Mouse (Mus musculus) left cerebral cortex, postnatal 4 days (tissue): ENCODE measurements at regions not wholly inside any gene's neighbourhood (a gene's known extent, or its start where the extent isn't known, plus 50 kb on each side); places are given as distances from the start of the nearest gene placed in this dataset.

Experiments used
- DNase-seq: peaks from one replicate; pipeline ENCODE4 v3.0.0-alpha.2; 2022
- intact Hi-C: fragments of 180-260 bp; cut with DNase I; formaldehyde crosslinking; loops from one replicate; pipeline ENCODE4 v1.15.1; 2025

DNA sequence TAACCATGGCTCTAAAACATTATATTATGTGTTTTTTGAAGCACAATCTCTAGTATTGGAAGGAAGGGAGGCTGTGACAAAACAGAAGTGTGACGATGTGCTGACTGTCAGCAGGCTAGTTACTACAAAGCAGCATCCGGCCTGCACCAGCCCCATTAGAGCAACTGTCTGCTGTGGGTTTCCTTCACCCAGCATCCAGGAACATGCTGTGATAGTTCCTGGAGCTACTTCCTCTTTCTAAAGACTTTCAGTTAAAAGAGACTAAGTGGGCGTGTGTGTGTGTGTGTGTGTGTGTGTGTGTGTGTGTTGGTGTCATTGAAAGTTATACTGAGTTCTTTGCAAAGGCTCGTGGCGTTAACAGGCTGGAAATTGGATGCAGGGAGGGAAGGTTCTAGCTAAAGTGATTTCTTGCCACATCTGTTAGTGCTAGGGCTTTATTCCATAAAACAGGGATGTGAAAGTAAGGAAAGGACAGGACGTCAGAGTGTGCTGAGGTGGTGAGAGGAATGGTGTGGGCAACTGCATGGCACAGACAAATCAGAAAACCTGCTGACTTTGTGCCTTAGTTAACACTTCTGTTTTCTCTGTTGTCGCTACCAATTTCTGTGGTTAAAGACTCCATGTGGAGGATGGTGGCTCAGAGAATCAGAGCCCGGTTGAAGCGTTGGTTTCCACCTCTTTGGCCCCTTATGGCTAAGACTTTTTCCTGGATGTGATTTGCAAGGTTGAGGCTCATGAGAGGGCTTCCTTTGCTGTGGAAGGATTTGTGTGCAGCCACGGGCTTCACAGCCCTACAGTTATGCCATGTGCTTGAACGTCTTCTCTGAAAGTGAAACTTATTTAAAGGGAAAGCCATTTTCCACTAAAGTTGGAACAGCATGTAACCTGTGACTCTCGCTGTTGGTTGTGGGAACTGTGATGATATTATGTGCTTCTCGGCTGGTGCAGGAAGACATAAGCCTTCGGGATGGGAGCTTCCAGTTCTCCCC, 321.0 kb upstream of the Rnaseh2b start:
- no peak for DNase-seq
- intact Hi-C loops: no loop called here

- DNase-seq: no peak
- intact Hi-C loops: no loop called here
These were observed 317.1 kb upstream of the Rnaseh2b start for GRCm38 (mm10) chr14:61975301-61975732.

DNA sequence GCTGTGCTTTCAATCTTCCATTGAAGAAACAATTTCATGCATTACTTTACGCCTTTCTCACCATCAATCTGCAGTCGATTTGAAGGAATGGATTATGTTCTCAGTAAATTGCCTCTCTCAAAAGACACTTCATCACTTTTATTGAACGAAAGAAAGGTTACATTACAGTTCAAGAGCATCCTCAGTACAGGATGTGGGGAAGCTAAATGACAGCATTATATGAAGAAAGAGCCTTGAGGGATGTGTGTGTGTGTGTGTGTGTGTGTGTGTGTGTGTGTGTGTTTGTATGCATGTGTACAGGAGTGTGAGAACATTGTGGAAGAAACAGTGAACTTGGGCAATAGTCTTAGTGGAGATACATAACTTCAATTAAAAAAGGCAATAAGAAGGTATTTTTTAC, 311.8 kb upstream of the Rnaseh2b start:
- no peak for DNase-seq
- intact Hi-C loops: no loop called here

DNA sequence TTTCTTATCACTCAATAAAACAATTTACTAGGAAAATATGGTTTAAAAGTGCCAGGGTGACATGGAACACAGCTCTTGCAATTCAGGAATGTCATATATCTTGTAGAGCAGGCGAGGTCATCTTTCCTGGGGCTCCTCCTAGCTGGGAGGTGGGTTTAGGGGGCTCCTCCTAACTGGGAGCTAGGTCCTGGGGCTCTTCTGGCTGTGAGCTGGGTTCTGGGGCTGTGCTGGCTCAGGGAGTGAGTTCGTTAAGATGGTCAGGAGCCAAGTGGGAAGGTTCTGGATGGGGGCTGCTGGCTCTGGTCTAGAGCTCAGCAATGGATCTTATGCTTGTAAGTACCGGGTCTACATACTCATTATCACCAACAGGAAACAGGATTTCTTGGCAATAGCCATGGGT, 306.8 kb upstream of the Rnaseh2b start:
- DNase-seq: no peak
- intact Hi-C loops: no loop called here

DNA sequence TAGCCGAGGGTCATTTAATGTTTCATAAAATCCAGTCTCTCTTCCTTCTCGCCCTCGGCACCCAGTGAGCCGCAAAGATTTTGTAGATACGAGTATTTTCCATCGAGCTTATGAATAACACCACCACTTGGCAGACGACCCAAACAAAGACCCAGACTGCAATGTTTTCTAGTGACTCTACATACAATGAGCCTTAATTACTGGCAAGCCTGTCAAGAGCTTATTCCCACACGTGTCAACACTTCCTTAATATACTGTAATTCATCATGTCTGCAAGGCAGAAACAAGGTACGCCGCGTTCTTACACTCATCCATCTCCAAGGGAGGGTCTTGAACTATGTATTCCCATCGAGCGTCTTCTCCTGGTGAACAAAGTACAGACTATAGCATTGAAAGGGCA, 306.2 kb upstream of the Rnaseh2b start:
- DNase-seq: no peak
- intact Hi-C loops: no loop called here

DNA sequence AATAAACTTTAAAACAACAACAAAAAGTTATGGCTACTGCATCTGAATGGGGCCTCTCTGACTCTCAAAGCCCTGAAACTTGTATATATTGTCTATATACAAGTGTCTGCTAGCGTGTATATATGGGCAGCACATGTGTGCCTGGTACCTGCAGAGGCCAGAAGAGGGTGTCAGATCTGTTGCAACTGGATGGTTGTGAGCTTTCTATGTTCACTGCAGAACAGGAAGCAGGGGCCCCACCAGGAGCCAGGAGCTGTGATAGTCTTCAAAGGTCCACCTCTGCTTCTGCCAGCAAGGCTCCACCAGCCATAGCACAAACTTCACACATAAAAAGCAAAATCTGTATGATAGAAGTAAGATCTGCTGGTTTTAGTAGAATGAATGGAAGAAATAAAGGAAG, 297.1 kb upstream of the Rnaseh2b start:
- no peak for DNase-seq
- intact Hi-C loops: no loop called here

GRCm38 (mm10) chr14:61997736-61998135, 294.7 kb upstream of the Rnaseh2b start:
- intact Hi-C loops: no loop called here
- no peak for DNase-seq

DNA sequence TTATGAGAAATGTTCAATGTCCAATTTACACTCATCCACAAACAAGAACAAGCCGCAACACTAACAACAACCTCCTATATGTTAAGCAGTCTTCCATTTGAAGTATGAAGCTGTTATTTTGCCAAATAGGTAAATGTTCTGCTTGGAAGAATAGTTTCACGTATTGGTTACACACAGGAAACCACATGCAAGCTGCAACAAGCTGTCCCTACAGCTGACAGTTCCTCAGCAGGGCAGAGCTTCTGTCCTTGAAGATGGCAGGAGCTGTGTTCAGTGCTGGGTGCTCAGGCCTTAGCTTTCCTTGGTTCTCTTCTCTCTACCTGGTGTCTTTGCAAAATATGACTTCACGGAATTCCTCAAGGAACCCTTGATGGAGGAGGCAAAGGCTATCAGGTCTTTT, 294.1 kb upstream of the Rnaseh2b start:
- no peak for DNase-seq
- intact Hi-C loops: no loop called here

DNA sequence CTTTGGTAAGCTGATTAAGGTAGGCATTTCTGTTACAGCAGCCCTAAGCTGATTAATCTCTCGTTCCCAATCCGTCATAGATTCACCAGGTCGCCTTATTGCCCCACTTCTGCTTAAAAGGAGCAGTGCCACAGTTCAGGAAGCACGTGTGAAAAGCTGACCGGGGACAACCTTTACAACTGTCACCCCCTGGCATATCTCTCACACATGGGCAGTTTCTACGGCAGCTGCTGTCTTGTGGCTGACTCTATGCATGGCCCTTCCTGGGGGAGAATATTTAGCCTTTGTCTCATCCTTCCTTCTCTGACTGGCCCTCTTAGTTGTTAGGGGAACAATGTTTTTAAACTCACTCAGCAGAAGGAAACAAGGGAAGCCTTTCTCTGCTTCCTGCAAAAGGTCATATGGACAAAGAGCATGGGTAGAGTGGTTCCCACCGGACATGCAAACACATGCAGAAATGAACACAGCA, 290.9 kb upstream of the Rnaseh2b start:
- intact Hi-C loops: no loop called here
- DNase-seq: peak; percentile 11

- intact Hi-C loops: no loop called here
- DNase-seq: no peak
These were observed 290.3 kb upstream of the Rnaseh2b start for GRCm38 (mm10) chr14:62002131-62002530.

GRCm38 (mm10) chr14:62003013-62003781, 289.2 kb upstream of the Rnaseh2b start:
- intact Hi-C loops: no loop called here
- peak; percentile 74 for DNase-seq

- no peak for DNase-seq
- intact Hi-C loops: no loop called here
These were observed 288.6 kb upstream of the Rnaseh2b start for GRCm38 (mm10) chr14:62003797-62004196.

DNA sequence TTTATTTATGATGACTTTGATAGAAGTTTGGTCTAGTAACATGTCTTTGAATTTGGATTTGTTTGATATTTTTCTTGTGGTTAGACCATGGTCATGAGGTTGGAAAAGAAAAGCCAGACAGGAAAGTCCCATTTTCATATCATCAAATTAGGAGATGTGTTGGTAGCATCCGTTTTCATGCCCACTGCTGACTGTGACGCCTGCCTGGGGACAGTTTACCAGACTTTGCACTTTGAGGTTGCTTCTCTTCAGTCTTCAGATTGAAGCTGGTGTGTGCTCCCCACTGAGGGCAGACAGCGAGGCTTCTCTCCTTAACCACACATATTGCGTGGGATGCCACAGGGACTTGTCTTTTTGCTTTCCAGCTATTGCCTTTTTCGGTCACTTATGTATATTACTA, 283.7 kb upstream of the Rnaseh2b start:
- DNase-seq: no peak
- intact Hi-C loops: no loop called here

DNA sequence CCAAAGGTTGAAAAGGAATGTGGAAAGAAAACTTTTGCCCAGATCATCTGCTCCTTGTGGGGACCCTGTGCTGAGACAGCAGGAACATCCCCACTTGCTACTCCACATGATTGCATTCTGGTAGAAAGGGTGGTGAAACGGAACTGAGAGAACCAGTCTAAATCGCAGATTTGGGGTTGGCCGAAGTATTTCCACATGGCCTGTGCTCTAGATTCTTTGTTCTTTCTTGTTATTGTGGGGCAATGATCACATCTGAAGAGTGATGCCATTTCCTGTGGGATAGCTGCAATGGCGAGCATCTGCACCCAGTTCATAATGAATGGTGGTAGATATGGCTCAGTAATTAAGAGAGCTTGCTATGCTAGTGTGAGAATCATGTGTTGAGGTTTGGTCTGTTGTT, 273.6 kb upstream of the Rnaseh2b start:
- intact Hi-C loops: no loop called here

GRCm38 (mm10) chr14:62020996-62021395, 271.4 kb upstream of the Rnaseh2b start:
- peak; percentile 67 for DNase-seq
- intact Hi-C loops: no loop called here

More for the DNA sequence above, 273.6 kb upstream of the Rnaseh2b start:
- DNase-seq: no peak

- intact Hi-C loops: no loop called here
- DNase-seq: no peak
These were observed 270.2 kb upstream of the Rnaseh2b start for GRCm38 (mm10) chr14:62022193-62022592.

DNA sequence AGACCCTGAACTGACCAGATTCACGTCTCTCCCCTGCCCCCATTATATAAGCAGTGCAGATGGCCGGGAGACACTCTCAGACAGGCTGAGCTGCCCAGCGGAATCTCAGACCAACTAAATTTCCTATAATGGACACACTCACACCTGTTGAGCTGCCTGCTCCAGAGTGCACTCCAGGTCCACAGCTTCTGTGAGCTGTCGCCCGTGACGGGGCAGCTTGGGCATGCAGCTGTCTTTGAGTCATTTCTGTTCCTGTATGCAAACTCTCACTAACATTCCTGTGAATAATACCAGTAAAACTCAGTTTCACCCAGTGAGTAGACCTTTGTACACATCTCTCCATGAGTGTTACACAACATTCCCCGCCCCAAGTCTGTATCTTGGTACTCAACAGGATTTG, 269.4 kb upstream of the Rnaseh2b start:
- DNase-seq: no peak
- intact Hi-C loops: no loop called here

DNA sequence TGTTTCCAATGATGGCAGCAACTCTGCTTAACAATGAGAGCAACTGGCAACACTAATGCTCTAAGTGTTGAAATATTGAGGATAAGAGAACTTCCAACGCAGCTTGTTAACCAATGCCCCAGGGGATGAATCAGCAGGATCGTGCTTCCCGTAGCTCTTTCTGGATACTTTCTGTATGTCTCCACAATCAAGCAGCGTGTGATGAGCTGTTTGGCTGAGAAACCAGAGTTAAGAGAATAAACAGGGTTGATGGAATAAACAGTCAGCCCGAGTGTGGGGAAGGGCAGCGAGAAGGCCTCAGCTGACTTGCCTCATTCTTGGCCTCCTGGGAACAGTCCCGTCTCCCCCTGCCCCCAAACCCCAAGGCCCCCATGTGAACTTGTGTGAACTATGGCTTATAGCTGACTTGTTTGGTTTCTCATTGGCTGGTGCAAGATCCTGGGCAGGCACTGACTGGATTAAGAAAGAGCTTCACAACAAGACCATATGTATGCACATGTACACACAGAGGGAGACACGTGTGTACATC, 264.6 kb upstream of the Rnaseh2b start:
- intact Hi-C loops: no loop called here
- no peak for DNase-seq

GRCm38 (mm10) chr14:62030059-62030458, 262.3 kb upstream of the Rnaseh2b start:
- intact Hi-C loops: no loop called here

DNA sequence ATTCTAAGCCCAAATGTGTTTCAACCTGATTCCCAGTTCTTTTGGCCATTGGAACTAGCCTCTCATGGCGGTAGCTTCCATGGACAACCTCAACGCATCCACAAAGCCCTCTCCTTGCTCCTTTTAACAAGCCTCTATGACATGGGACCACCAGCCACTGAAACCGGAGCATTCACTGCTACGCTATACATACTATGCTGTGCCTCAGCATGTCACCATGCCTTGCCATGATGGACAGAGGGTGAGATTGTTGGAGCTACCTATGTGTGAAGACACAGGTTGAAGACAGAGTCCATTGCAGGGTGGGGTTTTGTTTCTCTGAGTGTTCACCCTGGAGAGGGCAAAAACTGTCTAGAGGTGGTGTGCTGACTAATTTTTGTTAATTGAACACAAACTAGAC, 258.7 kb upstream of the Rnaseh2b start:
- intact Hi-C loops: no loop called here
- no peak for DNase-seq

More at GRCm38 (mm10) chr14:62030059-62030458, 262.3 kb upstream of the Rnaseh2b start:
- no peak for DNase-seq

GRCm38 (mm10) chr14:62034664-62035063, 257.7 kb upstream of the Rnaseh2b start:
- intact Hi-C loops: no loop called here
- DNase-seq: peak; percentile 6
